Mouse (Mus musculus): ENCODE data around the gene Ncln.

The Ncln gene

DNA sequence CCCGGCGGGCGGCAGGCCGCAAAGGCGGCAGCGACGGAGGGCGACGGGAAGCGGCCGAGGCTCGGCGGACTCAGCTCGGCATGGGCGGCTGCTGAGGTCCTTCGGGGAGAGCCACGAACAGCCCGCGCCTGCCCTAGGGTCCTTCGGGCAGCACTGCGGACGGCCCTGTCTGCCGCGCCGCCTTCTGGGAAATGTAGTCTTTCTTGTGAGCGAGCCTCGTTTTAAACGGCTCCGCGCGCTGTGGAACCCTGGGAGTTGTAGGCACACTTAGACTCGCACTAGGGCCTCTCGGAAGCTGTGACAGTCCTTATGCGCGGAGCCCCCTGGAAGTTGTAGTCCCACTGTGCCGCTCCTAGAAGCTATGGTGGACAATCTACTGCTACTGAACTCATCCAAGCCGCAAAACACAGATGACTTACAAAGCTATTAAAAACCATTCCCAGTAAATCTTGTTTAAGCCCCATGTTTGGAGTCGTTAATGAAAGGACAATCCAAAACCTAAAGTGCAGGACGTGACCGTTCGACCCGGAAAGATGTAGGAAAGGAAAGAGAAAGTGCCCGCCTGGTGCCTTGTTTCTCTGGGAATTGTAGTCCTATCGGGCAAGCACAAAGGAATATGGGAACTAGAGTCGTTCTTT lies at the start of gene Ncln:
Gene Ncln, minus strand, starts transcription at position 129 of the 638 bp plus-strand sequence.
- DNase-seq (ENCODE audit: low read depth in 1 of 2, low spot score in 2 of 2), result peak; percentile 94 to 95

DNA sequence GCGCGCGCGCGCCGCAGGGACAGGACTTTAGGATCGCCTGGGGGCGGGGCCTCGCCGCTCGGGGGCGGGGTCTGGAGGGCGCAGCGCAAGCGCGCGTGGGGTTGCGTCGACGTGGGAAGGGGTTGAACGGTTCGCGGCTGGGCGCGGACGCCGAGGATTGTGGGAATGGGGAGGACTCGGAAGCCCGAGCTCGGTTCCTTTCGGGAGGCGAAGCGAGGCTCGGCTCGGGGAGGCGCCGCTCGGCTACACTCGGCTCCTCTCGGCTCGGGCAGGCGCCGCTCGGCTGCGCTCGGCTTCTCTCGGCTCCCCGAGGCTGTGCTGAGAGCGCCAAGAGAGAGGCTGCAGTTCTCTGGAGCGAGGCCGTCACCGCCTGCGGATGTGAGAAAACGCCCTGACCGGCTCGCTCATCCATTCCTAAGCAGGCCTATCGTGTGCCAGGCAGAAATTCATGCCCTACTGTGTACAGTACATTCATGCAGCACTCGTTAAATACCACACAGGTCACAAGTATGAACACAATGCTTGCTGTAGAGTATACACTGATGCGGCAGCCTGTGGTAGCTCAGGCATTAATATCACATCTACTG lies 49.1 kb upstream of the Ncln start, which contains the start of gene Gna11:
Gene Gna11, minus strand, starts transcription at position 30 of the 587 bp plus-strand sequence.
- peak; percentile 98 to 99 for DNase-seq (ENCODE audit: low read depth in 1 of 2, low spot score in 2 of 2)

DNA sequence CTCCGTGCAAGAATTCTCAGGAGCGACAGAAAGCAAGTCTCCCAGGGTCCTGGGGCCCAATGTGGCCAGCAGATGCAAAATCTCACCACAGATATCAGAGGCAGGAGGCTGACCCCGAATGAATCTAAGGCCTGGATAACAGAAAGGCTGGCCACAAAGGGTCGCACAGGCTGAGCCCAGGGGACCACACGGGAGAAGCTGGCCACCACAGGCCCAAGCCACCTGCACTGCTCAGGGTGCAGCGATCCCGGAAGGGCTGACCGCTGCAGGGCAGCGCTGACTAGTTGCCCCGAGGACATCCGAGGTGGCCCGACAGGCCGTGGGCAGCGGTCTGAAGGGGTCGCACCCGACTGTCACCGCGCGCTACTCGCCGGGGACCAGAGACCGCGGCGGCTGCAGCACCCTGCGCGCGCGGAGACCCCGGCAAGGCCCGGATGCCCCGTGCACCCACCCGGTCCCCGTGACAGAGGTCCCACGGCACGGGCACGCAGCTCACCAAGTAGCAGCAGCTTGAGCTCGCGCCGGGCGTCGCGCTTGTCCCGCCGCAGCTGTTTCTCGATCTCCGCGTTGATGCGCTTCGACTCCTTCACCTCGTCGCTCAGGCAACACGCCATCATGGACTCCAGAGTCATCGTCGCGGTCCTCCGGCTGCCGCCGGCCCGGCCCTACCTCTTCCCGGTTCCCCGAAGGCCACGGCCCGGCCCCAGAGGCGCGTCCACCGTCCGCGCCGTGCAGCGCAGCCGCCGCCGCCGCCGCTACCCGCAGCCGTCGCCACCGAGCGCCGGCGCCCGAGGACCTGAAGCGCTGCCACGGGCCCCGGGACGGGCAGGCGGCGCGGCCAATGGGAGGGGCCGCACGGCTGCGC lies 48.3 kb upstream of the Ncln start:
- DNase-seq (ENCODE audit: low read depth in 1 of 2, low spot score in 2 of 2), result no peak

DNA sequence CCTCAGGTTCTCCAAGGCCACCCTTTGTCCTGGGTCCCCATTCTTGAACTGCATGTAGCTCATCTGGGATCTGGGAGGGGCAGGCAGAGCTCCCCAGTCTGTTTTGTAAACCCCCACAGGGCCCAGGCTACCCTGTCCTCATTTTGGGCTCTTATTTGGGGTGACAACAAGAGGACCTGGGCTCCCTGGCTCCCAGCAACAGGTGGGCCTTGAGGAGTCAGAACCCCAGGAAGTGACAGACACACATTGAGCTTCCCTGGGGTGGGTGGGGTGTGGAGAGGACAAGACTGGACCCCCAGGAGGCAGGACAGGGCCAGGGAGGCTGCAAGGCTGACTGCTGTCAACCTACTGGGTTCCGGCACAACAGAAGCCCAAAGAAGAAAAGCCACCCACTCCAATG lies 47.4 kb upstream of the Ncln start:
- DNase-seq (ENCODE audit: low read depth in 1 of 2, low spot score in 2 of 2), result no peak

DNA sequence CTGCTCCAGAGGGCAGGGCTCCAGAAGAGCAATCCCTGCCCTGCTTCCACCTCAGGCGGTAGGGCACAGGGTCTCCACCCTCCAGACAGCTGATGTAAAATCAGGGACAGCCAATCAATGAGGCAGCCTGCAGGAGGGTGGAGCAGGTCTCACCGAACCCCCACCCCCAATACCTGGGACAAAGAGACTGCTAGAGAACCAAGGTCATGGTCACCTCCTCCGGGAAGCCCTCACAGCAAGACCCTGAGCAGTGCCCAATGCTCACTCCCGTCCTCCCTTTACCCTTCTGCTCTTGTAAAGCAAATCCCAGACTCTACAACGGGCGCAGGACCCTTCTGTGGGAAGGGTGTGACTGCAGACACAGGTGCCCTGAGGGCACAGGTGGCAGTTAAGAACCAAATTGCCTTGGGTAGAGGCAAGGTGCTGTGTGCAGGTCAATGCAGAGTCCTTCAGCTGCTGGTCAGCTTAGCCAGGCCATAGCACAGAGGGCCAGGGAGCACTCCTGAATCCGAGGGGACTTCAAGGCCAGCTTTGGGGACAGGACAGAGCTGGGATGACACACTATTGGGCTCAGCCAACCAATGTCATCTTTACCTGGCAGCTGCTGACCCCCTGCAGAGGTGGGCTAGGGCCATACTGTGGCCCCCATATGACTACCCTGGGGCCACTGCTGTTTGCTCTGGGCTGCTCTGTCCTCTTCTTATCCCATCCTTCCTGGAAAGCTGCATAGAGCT lies 46.7 kb upstream of the Ncln start:
- DNase-seq (ENCODE audit: low read depth in 1 of 2, low spot score in 2 of 2), result no peak

DNA sequence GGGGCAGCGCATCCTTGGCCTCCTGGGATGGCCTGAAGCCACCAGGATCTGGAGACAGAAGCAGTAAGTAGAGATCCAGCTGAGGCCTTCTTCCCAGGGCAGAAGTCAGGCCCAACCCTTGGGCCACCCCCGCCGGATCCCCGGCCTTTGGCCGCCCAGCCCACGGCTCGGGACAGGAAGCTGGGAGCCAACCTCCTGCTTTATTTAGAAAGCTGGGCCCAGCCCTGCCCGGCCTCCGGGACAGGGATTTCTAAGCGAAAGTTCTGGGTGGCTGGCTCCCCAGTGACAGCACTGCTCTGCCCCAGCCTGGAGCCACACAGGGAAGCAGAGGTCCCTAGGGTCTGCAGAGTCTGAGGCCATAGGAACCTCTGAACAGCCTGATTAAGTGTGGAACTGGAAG lies 45.6 kb upstream of the Ncln start:
- DNase-seq (ENCODE audit: low read depth in 1 of 2, low spot score in 2 of 2), result no peak

DNA sequence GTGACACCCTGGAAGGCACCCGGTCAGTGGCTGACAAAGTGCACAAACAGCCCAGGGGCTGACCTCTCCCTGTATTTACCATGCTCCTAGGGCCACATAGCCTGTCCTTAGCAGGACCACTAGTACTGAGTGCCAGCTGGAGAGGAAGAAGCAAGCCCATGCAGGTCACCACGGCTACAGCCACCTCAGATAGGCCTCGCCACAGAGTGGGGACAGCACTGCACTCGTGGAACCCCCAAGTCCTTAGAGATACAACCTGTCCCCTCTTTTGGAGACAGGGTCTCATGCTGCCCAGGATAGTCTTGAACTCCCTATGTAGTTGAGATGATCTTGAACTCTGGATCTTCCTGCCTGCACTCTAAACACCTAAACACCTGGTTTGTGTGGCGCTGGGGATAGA lies 45.2 kb upstream of the Ncln start:
- DNase-seq (ENCODE audit: low read depth in 1 of 2, low spot score in 2 of 2), result no peak

DNA sequence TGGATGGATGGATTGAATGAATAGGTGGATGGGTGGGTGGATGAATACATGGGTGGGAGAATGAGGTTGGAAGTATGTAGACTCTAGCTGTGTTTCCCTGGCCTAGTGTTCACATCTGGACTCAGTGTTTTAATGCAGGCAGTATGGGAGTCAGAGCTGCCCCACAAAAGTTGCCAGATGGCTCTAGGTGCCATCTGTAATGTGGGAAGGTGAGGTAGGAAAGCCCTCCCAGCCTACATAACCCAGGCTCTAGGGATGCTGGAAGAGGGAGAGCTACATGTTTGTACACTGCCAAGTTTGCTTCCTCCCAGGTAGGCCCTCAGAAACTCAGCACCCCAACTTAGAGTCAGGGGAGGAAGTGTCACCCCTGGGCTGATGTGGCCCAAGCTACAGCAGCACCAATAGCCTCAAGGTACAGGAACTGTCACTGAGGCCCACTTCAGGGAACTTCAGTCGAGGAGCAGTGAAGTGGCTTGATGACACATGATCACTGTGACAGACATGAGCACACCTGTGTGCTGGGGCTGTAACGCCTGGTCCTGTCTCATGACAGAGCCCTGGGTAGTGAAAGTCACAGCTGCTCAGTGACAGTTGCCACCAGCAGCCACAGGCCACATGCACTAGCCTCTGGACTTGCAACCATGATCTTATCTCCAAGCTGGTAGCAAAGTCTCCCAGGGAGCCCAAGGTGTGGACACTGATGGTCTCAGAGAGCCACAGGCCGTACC lies 42.3 kb upstream of the Ncln start:
- DNase-seq (ENCODE audit: low read depth in 1 of 2, low spot score in 2 of 2), result no peak

DNA sequence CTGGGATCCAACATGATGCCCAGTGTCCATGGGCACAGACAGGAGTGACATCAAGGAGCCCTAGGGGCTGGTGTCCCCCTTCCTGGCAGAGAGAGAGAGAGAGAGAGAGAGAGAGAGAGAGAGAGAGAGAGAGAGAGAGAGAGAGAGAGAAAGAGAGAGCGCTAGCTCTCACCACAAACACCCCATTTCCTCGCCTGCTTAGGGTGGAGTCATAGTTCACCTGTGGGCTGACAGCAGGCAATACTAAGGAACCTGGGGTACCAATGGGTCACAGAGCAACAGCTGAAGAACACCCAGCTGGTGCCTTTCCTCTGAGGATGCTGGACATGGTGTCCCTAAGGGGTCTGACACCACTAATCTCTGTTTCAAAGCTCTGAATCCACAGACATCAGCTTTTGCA lies 41.2 kb upstream of the Ncln start:
- DNase-seq (ENCODE audit: low read depth in 1 of 2, low spot score in 2 of 2), result no peak

DNA sequence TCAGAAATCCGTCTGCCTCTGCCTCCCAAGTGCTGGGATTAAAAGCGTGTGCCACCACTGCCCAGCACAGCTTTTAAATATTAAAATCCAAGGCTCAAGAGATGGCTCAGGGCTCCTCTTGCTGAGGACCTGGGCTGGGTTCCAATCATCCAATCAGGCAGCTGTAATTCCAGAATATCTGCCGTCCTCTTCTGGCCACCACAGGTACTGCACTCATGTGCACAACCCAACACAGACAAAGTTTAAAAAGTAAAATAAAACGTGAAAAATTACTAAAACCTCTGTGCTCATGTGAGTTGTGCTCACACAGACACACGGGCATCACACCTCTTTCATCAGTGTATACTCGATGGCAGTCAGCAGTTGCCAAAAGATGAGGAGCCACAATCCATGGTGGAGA lies 40.5 kb upstream of the Ncln start:
- DNase-seq (ENCODE audit: low read depth in 1 of 2, low spot score in 2 of 2), result no peak

DNA sequence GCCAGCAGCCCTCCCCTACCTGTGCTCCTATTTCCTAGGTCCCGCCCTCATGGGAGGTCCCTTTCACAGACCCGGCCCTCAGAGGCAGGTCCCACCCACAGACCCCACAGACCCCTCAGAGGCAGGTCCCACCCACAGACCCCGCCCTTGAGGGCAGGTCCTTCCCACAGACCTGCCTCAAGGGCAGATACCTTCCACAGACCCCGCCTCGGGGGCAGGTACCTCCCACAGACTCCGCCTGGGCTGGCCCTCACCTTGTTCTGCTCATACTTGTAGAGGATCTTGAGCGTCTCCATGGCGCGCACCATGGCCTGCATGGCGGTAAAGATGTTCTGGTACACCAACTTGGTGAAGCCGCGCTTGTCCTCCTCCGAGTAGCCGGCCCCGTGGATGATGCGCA lies 38.6 kb upstream of the Ncln start:
- DNase-seq (ENCODE audit: low read depth in 1 of 2, low spot score in 2 of 2), result no peak

DNA sequence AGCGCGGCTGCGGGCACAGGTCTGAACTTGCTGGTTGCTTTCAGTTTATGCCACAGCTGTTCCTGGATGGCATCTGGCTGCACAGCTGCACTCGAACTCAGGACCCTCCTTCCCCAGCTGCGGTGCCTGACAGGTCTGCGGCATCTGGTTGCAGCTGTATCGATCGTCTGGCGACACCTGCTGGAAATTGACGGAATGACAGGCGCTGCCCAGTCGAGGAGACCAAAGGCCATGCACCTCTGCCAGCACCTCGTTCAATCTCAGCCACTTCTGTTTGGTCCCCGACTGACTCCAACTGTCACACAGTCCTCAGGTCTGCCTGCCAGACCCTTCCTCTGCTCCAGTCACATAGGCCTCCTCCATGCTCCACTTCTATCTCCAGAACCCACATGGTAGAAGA lies 30.6 kb upstream of the Ncln start:
- peak in 1 of 2 experiments; percentile 79 for DNase-seq (ENCODE audit: low read depth in 1 of 2, low spot score in 2 of 2)

DNA sequence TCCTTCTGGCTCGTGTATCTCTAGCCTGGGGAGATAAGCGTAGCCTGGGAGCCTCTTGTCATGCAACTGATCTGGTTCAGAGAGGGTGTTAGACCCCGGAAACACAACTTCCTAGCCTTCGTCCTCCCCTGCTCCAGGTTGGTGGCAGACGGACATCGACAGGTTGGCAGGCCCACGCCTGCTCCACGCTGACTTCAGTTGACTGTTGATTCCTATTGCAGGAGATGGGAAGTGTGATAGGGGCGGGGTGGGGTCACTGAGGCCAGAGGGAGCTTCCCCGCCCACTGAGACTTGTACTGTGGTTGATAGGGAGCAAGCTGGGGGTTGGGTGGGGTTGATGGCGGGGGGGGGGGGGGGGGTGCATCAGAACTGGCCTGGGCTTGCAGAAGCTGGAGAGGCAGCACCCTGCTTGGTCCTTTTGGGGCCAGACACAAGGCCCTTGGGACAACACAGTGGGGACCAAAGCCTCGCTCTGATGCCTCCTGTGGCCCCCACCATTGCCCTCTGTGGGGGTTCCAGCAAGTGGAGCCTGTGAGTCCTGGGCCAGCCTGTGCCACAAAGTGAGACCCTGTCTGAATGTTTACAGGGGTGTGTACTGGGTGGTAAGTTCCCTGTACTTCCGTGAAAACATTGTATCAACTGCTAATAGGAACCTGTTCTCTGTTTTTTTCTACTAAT lies 29.0 kb upstream of the Ncln start:
- DNase-seq (ENCODE audit: low read depth in 1 of 2, low spot score in 2 of 2), result no peak

DNA sequence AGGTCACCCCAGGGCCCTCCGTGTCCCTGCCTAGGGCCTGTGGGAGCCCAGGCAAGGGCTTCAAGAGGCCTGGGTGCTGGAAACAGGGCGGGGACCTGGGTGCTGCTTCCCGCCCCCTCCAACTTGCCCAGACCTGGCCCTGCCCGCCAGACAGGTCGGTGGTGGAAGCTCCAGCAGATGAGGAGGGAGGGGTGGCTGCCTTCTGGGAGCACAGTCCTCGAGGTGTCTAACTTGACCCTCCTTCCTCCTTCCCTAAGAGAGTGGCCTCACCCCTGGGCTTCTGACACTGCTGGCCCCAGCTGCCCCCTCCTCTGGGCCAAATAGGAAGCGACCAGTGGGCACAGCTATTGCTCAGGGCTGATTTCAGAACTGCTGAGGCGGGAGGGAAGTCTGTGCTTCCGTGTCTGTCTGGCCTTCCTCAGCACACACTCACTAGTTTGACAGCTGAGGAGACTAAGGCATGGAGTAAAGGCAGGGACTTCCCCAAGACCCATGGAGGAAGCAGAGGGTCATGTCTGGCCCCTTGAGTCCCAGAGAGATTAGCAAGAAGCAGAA lies 27.9 kb upstream of the Ncln start, which contains the start of gene Gna15:
Gene Gna15, minus strand, starts transcription at position 175 of the 555 bp plus-strand sequence.
- peak in 1 of 2 experiments; percentile 26 for DNase-seq (ENCODE audit: low read depth in 1 of 2, low spot score in 2 of 2)

DNA sequence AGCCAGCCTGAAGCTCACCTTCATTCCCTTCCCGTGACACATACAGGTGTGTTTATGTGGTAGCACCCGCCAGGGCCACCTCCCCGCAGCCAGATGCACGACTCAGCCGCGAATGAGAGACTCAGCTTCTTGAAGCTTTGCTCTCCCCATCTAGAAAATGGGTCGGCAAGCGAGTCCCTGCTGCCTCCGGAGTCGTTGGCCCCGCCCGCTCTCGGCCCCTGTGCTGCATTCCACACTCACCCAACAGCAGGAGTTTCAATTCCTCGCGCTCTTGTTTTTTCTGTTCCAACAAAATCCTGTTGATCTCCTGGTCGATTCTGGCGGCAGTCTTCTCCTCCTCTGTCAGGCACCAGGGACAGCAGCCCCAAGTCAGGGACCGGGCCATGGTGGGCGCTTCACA lies 27.4 kb upstream of the Ncln start:
- DNase-seq (ENCODE audit: low read depth in 1 of 2, low spot score in 2 of 2), result no peak

DNA sequence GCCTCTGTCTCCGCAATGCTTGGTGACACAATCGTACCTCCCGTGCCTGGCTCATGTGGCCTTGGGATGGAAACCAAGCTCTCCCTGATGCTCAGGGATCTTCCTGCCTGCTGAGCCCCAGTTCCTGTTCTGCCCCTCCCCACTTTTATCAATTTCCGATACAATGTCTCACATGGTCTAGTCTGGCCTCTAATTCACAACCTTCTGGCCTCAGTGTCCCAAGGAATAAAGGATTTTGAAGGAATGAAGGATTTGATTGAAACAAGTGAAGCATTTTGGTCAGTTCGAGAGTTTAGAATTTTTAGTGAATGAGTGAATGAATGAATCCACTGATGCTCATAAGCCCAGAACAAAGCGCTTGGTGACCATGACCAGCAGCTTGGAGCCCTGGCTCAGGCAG lies 26.9 kb upstream of the Ncln start:
- DNase-seq (ENCODE audit: low read depth in 1 of 2, low spot score in 2 of 2), result no peak

DNA sequence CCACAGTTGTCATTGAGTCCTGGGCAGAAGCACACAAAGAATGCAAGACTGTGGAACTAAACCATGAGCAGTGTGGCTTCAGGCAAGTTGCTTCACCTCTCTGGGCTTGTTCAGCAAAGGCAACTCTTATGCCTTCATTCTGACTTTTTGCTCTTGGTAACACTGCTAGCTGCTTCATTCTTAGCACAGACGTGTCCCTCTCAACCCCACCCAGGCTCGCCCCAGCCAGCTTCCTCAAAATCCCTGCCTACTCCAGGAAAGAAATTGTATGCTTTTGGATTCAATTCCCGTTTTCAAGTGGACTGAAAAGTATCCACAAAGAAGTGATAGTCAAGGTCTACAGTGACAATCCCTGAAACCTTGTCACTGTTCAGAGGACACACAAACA lies 23.8 kb upstream of the Ncln start:
- DNase-seq (ENCODE audit: low read depth in 1 of 2, low spot score in 2 of 2), result no peak

DNA sequence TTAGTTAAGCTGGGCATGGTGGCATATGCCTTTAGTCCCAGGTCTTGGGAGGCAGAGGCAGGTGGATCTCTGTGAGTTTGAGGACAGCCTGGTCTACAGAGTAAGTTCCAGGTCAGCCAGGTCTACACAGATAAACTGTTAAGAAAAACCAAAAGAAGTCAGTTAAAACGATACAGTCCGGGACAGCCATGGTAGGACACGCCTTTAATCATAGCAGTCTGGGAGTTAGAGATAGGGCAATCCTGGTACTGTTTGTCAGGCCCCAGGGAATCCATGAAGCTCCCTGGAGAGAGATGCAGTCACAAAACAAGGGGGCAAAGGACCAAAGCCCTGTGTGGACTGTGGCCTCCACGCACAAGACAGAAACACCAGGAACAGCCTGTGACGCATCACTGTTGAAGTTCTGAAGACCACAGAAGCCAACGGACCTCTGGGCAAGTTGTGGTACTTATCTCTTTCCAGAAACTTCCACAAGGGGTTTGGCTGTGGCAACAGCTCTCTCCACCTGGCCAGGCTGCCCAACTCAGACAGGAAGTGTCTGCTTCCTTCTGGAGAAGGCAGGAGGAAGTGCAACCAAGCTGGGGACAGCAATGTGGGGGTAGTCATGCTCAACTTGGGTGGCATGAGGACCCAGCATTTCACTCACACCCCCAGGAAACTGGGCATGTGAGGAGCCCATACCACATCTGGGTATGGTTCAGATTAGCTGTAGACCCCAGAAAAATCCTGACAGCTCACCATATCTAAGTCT lies 23.2 kb upstream of the Ncln start:
- no peak for DNase-seq (ENCODE audit: low read depth in 1 of 2, low spot score in 2 of 2)

DNA sequence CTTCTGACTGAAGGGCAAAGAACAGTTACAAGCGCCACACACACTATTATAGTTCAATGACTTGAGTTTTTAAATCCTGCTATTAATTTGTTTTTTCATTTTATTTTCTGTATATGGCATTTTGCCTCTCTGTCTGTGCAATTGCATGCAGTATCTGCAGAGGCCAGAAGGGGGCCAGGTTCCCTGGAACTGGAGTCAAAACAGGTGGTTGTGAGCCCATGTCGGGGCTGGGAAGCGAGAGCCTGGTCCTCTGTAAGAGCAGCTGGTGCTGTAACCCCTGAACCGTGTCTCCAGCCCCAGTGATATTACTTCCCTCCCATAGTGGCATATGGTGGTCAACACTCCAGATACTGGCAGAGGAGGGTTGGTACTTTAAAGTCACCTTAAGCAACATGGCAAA lies 22.4 kb upstream of the Ncln start:
- DNase-seq (ENCODE audit: low read depth in 1 of 2, low spot score in 2 of 2), result peak in 1 of 2 experiments; percentile 45
